Mouse (Mus musculus) cerebellum, adult 2 months (tissue): ENCODE measurements around the gene Dennd5b.

ENCODE experiments used
- CTCF ChIP-seq: fragments of 200-500 bp; IDR thresholded peaks from 2 replicates; pipeline ENCODE4 v1.5.1; 2011; ENCODE audit warnings: low read depth, mild to moderate bottlenecking, control low read depth, low read length, moderate library complexity, borderline replicate concordance; ENCODE audit not compliant: insufficient read depth
- POLR2A ChIP-seq: fragments of 200-500 bp; IDR thresholded peaks from 2 replicates; pipeline ENCODE4 v1.6.1; 2011; ENCODE audit warnings: low read length, control low read depth, borderline replicate concordance; ENCODE audit not compliant: insufficient read depth

GRCm38 (mm10) chr6:149101943-149102243 is 413 bp upstream of the Dennd5b start:
- no peak for TF ChIP-seq CTCF
- TF ChIP-seq POLR2A: no peak
